Mouse (Mus musculus): ENCODE data around the gene Ipo11. TPM values are rescaled to one million over a fixed set of nuclear protein-coding genes. Genes with fewer than 3 reads are reported as not detected.

Gene Ipo11
- polyA plus RNA-seq, 1 experiment from 2014 or later, result 38.9 TPM

DNA sequence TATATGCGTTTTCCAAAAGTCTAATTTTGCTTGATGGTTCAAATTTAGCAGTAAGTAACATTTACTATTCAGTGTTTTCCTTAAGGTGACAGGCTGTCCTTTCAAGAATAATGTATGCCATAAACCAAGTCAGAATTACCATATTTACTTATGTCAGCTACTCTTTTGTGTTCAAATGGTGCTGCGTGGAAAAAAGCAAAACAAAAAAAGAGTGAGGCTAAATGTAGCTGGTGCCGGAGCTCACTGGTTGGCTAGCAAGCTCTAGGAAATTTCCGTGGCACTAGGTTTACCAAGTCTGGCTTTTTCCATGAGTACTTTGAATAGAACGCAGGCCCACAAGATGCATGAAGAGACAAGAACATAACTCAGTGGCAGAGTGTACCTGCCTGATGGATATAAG is 131.6 kb downstream of the Ipo11 start:
- no peak for ATAC-seq (ENCODE audit: low FRiP score)

DNA sequence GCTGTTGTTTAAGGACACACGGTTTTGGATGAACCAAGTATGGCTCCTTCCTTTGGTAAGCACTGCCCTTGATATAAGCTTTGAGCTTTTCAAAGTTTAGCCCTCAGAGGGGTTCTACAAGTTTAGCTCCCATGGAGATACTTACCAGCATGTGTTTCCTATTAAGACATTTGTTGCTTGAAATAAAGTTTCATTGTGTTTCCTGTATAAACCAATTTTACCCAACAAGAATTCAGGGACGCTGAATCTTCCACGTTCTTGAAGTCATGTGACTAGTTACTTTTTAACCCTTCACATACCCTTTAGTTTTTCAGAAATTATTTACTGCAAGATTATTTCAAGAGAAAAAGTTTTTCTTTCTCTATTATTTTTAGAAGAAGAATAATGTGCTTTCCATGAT is 138.7 kb downstream of the Ipo11 start:
- no peak overlapping the region for H3K27ac ChIP-seq
- no peak overlapping the region for H3K4me2 ChIP-seq
- peaks cover 23% of the 10 kb centered on the region for H3K36me3 ChIP-seq
- H3K9me3 ChIP-seq, result no peaks in the 10 kb centered on the region
- no peak for ATAC-seq (ENCODE audit: low FRiP score)
- H3K27me3 ChIP-seq, result no peaks in the 10 kb centered on the region
- no peak overlapping the region for H3K4me3 ChIP-seq
- no peaks in the 10 kb centered on the region for H3K4me1 ChIP-seq (replicated peaks)
- WGBS, result 71% methylated on average over 3 of the region's 3 CpGs
- no peak overlapping the region for H3K9ac ChIP-seq

More for the DNA sequence above, 131.6 kb downstream of the Ipo11 start:
- H3K27ac ChIP-seq, result no peak overlapping the region
- no peak overlapping the region for H3K9ac ChIP-seq
- H3K4me1 ChIP-seq (replicated peaks), result no peaks in the 10 kb centered on the region
- peaks cover 16% of the 10 kb centered on the region for H3K36me3 ChIP-seq
- H3K4me2 ChIP-seq, result no peak overlapping the region
- no peak overlapping the region for H3K4me3 ChIP-seq
- 86% methylated on average over 5 of the region's 5 CpGs for WGBS
- no peaks in the 10 kb centered on the region for H3K9me3 ChIP-seq
- H3K27me3 ChIP-seq, result no peaks in the 10 kb centered on the region

DNA sequence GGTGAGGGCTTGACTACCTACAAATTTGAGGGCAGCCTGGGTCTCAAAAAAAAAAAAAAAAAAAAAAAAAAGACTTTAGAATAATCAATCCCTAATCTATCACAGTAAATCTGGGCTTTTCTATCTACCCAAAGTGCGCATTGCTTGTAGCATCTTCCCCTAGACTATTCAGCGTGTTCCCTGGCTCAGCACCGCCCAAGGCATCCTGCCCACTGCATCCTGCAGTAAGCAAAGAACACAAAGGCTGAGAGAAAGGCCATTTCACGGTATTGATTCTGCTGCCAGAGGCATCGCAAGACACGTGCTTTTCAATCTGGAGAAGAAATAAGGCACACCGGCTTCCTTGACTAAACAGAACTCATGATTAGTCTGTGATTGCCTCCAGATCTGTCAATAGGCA is 147.9 kb downstream of the Ipo11 start:
- H3K4me2 ChIP-seq, result no peak overlapping the region
- no peaks in the 10 kb centered on the region for H3K4me1 ChIP-seq (replicated peaks)
- no peaks in the 10 kb centered on the region for H3K27me3 ChIP-seq
- 0 out of 2 replicates have a peak, but pooled peaks cover 9% of the 10 kb centered on the region for H3K9me3 ChIP-seq
- 65% methylated on average over 7 of the region's 7 CpGs for WGBS
- ATAC-seq (ENCODE audit: low FRiP score), result no peak
- peaks cover 23% of the 10 kb centered on the region for H3K36me3 ChIP-seq
- H3K4me3 ChIP-seq, result no peak overlapping the region
- H3K9ac ChIP-seq, result no peak overlapping the region
- H3K27ac ChIP-seq, result no peak overlapping the region

DNA sequence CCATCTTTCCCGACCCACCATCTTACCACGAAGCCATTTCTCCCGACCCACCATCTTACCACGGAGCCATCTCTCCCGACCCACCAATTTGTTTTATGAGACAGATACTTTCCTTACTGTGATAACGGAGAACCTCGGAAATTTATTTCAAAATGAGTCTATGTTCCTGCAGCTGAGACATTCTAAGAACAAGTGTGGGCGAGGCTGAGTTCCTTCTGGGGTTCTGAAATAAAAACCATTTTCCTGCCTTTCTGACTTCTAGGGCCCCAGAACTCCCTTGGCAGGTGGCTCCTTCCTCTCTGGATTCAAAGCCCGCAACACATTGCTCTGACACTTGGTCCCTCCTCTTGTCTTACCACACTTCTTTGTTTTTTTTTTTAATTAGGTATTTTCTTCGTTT is 168.0 kb downstream of the Ipo11 start:
- no peak overlapping the region for H3K4me2 ChIP-seq
- no peak overlapping the region for H3K27ac ChIP-seq
- H3K36me3 ChIP-seq, result no peaks in the 10 kb centered on the region
- 93% methylated on average over 10 of the region's 10 CpGs for WGBS
- no peaks in the 10 kb centered on the region for H3K27me3 ChIP-seq
- ATAC-seq (ENCODE audit: low FRiP score), result no peak
- no peak overlapping the region for H3K9ac ChIP-seq
- no peaks in the 10 kb centered on the region for H3K4me1 ChIP-seq (replicated peaks)
- no peak overlapping the region for H3K4me3 ChIP-seq
- no peaks in the 10 kb centered on the region for H3K9me3 ChIP-seq

DNA sequence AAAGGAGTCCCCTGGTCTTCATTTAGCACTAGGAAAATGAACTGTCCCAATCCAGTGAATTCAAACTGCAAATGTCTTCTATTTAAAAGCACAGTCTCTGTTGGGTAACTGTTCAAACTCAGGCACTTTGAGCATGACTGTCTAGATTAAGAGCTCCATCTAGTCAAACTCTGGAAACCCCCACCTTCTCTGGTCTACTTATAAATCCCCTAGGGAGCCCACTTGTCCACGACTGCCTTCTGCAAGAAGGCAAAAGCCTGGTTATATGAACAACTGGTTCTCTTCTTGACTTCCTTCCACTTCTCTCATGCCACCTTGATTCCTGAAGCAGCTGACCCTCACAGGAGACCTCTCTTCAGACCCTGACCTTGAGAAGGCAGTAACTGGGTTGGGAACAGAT is 174.1 kb downstream of the Ipo11 start:
- Histone ChIP-seq H3K27me3 (no peaks in the 10 kb centered on the region), H3K27ac (no peak overlapping the region), H3K9ac (no peak overlapping the region), H3K4me3 (no peak overlapping the region), H3K4me2 (no peak overlapping the region), H3K9me3 (no peaks in the 10 kb centered on the region), H3K36me3 (no peaks in the 10 kb centered on the region), H3K4me1 (replicated peaks) (no peaks in the 10 kb centered on the region)
- no peak for ATAC-seq (ENCODE audit: low FRiP score)
- WGBS, result 56% methylated on average over 1 of the region's 1 CpGs

DNA sequence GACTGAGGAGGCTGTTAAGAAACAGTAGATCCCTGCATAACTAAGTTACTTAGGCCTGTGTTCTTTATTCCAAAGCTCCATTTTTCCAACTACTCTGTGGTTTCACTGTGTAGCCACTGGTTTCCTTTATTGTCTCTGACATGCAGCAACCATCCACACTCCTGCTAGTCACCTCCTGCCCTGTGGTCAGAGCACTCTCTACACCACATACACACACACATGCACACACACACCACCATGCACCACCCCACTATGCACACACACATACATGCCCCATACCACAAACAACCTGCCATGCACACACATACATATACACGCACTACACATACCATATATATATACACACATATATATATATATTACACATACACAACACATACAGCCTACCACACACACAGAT is 175.1 kb downstream of the Ipo11 start:
- 93% methylated on average over 1 of the region's 1 CpGs for WGBS
- no peak for ATAC-seq (ENCODE audit: low FRiP score)
- H3K9ac ChIP-seq, result no peak overlapping the region

DNA sequence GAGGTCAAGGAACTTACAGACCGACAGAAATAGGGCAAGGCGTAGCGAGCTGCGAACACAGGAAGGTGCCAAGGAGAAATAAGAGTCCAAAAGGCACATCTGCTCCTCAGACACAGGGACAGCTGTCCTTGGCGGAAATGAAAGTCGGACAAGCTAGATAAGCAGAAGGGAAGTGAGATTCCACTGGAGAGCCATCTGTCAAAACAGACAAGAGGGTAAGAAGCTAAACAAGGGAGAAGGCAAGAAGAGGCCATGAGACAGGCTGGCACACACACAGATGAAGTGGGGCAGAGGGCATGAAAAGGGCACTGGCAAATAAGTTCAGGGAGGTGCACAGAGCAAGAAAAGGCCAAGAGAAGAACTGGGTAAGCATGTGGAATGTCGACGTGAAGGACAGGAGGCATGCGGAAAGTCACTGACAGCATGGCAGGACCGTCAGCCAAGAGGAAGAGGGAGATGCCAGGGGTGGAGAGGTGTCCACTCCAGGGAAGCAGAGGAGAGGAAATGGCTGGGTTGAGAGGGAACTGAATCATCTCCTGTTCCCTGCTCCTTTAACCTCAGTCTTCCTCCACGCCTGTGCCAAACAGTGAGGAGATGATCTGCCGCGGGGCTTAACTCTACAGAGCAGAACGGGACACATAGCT is 176.4 kb downstream of the Ipo11 start:
- Histone ChIP-seq H3K4me2 (no peak overlapping the region), H3K4me1 (replicated peaks) (no peaks in the 10 kb centered on the region), H3K27ac (no peak overlapping the region), H3K9me3 (no peaks in the 10 kb centered on the region), H3K4me3 (no peak overlapping the region), H3K36me3 (no peaks in the 10 kb centered on the region), H3K27me3 (no peaks in the 10 kb centered on the region), H3K9ac (no peak overlapping the region)
- no peak for ATAC-seq (ENCODE audit: low FRiP score)
- 86% methylated on average over 14 of the region's 14 CpGs for WGBS

More for the DNA sequence above, 175.1 kb downstream of the Ipo11 start:
- Histone ChIP-seq H3K4me2 (no peak overlapping the region), H3K4me1 (replicated peaks) (no peaks in the 10 kb centered on the region), H3K9me3 (no peaks in the 10 kb centered on the region), H3K36me3 (no peaks in the 10 kb centered on the region), H3K27ac (no peak overlapping the region), H3K4me3 (no peak overlapping the region), H3K27me3 (no peaks in the 10 kb centered on the region)

DNA sequence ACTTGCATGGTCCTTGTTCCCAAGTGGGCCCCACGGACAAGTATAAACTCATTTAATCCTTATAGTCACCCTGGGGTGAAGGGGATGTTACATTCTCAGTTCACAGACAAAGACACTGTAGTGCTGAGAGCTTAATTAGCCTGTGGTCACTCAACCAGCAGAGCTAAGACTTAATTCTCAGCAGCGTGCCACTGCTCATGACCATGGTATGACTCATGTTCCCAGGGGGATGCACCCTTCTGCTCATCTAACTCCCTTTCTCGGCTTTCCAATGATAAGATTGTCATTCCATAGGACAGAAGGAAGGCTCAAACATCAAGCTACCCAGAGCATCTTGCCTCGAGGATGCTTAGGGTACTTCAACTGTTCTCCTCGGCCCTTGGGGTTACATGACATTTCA is 180.9 kb downstream of the Ipo11 start:
- H3K4me2 ChIP-seq, result no peak overlapping the region
- H3K36me3 ChIP-seq, result no peaks in the 10 kb centered on the region
- ATAC-seq (ENCODE audit: low FRiP score), result no peak
- no peaks in the 10 kb centered on the region for H3K4me1 ChIP-seq (replicated peaks)
- no peaks in the 10 kb centered on the region for H3K9me3 ChIP-seq
- H3K4me3 ChIP-seq, result no peak overlapping the region
- H3K9ac ChIP-seq, result no peak overlapping the region
- H3K27ac ChIP-seq, result no peak overlapping the region
- H3K27me3 ChIP-seq, result no peaks in the 10 kb centered on the region
- 74% methylated on average over 5 of the region's 5 CpGs for WGBS

DNA sequence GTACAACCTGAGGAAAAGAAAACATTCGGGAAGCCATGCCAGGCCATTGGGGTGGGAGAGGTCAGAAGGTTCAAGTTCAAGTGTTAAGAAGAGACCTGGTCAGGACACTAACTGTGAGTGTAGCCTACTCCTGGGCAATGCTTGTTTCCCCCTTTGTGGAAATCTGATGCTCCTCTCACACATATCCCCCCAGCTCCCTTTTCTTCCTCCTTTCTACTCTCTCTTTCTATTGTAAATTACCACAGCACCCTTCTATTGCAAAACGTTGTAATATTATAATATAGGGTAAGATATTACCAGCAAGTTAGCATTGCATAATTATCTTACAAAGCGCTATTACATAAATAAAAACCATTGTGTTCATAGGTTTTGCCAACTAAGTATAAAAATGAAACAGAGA is 182.5 kb downstream of the Ipo11 start:
- no peak overlapping the region for H3K27ac ChIP-seq
- no peak overlapping the region for H3K9ac ChIP-seq
- no peaks in the 10 kb centered on the region for H3K4me1 ChIP-seq (replicated peaks)
- ATAC-seq (ENCODE audit: low FRiP score), result no peak
- H3K27me3 ChIP-seq, result no peaks in the 10 kb centered on the region
- no peaks in the 10 kb centered on the region for H3K36me3 ChIP-seq
- WGBS, result 79% methylated on average over 3 of the region's 3 CpGs
- no peaks in the 10 kb centered on the region for H3K9me3 ChIP-seq
- no peak overlapping the region for H3K4me2 ChIP-seq
- H3K4me3 ChIP-seq, result no peak overlapping the region

DNA sequence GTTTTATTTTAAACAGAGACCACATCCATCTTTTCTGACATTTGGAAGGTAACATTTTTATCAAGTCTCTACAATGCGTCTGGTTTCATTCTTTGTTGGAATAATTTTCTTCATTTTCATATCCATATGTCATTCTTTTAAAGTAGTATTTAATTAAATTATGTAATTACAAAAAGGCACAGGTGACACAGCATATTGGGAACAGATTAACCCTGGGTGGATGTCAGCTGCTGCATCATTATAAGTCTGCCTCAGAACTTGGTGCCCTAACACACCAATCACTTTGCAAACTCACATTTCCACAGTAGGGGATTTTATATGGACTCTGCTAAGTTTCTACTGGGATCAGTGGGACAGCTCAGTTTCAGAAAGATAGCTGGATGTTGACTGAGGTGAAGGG is 184.8 kb downstream of the Ipo11 start:
- H3K36me3 ChIP-seq, result no peaks in the 10 kb centered on the region
- ATAC-seq (ENCODE audit: low FRiP score), result no peak
- no peaks in the 10 kb centered on the region for H3K4me1 ChIP-seq (replicated peaks)
- WGBS, result 96% methylated on average over 1 of the region's 1 CpGs
- no peaks in the 10 kb centered on the region for H3K27me3 ChIP-seq
- no peak overlapping the region for H3K9ac ChIP-seq
- no peak overlapping the region for H3K27ac ChIP-seq
- no peaks in the 10 kb centered on the region for H3K9me3 ChIP-seq
- no peak overlapping the region for H3K4me2 ChIP-seq
- H3K4me3 ChIP-seq, result no peak overlapping the region

DNA sequence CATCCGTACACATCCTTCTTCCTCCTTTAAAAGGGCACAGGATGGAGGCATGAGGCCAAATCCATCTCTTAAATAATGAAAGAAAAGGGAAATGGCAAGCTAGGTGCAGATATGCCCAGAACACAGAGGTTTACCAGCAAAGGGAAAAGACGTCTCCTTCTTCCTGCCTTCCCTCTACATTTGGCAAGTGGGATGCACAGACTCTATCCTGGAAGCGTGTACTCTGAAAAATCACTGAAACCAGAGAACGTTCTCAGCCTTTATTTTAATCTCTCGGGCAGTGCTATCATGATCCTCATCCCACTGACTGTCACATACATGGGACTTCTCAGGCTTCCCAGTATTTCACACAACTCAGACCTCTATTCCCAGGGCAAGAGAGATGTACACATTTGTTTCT is 189.9 kb downstream of the Ipo11 start:
- no peak overlapping the region for H3K4me2 ChIP-seq
- WGBS, result 88% methylated on average over 5 of the region's 5 CpGs

DNA sequence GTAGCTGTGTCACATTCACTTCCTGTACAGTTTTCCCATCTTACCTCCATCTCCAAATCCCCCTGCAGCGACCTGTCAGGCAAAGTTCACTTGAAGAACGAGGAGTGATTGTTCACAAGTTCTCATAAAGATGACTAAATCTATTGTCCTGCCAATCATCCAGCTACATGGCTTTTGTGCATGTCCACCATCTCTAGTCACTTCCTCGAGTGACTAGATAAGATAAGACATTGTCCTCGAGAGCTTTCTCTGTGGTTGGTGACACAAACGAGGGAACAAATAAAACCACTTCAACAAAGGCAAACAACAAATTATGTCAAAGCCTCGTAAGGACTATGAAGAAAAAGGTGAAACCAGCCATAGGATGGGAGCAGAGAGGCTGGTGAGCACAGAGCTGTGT is 191.6 kb downstream of the Ipo11 start:
- ATAC-seq (ENCODE audit: low FRiP score), result no peak
- H3K36me3 ChIP-seq, result no peaks in the 10 kb centered on the region
- no peaks in the 10 kb centered on the region for H3K9me3 ChIP-seq
- H3K4me3 ChIP-seq, result no peak overlapping the region
- no peaks in the 10 kb centered on the region for H3K4me1 ChIP-seq (replicated peaks)
- no peak overlapping the region for H3K4me2 ChIP-seq
- no peak overlapping the region for H3K27ac ChIP-seq
- H3K9ac ChIP-seq, result no peak overlapping the region
- no peaks in the 10 kb centered on the region for H3K27me3 ChIP-seq
- WGBS, result 59% methylated on average over 6 of the region's 6 CpGs

More for the DNA sequence above, 189.9 kb downstream of the Ipo11 start:
- Histone ChIP-seq H3K4me1 (replicated peaks) (no peaks in the 10 kb centered on the region), H3K9me3 (no peaks in the 10 kb centered on the region), H3K9ac (no peak overlapping the region), H3K27me3 (no peaks in the 10 kb centered on the region), H3K27ac (no peak overlapping the region), H3K36me3 (no peaks in the 10 kb centered on the region), H3K4me3 (no peak overlapping the region)
- no peak for ATAC-seq (ENCODE audit: low FRiP score)
